Mouse (Mus musculus) embryo, embryonic 9.5 days (tissue): Measurements from ENCODE around the gene Arpp21.
A peak's percentile ranks its signal among the peaks of the same experiment; 100 is the strongest.

Experiments
- DNase-seq: peaks from one replicate; pipeline ENCODE4 v3.0.0-alpha.2; 2017; ENCODE audit errors: extremely low spot score

Gene Arpp21

DNA sequence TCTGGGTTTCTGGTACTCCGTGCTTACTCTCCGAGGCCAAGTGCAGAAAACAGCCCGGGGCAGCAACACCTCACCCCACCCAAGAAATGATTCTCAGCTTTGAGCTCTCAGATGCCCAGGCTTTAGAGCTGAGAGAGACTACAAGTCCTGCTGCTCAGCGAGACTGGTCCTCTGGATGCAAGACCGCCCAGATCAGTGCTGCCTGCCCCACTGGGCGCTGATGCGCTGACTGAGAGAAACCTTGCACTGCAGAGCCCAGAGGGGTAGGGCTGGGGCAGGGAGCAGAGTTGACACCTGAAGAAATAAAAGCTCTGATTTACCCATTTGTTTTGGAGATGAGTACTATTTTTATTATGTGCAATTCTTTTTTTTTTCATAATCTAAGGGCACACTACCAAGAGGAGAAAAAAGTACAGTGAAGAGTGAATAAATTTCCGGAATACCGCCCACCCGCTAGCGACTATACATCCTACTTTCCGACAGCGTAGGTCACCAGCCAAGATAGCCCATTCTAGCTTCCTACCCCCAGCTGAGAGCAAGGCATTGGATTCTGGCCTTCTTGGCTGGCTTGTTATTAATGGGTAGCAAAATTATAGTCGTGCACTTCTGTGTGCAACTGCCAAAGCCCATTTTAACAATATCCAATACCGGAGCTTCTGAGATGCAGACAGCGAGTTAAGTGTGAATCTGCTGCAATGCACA is at the start of gene Arpp21:
TSS of gene Arpp21 (minus strand) at position 243 of the 702 bp plus-strand sequence.
- no peak for DNase-seq

DNA sequence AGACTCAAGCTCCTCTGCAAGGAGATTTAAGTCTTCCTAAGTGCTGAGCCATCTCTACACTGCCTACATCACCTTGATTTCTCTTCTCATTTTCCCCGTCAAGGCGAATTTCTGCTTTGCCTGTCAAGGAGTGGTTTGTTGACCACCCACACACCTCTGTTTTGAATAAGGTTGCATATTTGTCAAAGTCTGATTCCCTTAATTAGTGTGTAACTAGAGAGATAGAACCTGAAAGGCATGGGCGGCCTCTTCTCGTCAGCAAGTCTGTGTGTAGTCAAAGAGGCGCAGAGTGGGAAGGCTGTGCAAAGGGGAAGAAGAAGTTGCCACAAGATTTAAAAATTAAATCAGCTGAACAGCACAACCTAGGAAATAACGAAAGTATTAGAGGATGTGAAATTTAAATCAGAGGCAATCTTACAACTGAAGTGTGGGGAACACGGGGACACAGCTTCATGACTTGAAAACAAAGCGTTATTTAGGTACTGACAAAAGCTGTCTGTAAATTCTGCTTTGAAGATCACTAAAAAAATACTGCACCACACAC is 36.8 kb upstream of the Arpp21 start:
- no peak for DNase-seq

DNA sequence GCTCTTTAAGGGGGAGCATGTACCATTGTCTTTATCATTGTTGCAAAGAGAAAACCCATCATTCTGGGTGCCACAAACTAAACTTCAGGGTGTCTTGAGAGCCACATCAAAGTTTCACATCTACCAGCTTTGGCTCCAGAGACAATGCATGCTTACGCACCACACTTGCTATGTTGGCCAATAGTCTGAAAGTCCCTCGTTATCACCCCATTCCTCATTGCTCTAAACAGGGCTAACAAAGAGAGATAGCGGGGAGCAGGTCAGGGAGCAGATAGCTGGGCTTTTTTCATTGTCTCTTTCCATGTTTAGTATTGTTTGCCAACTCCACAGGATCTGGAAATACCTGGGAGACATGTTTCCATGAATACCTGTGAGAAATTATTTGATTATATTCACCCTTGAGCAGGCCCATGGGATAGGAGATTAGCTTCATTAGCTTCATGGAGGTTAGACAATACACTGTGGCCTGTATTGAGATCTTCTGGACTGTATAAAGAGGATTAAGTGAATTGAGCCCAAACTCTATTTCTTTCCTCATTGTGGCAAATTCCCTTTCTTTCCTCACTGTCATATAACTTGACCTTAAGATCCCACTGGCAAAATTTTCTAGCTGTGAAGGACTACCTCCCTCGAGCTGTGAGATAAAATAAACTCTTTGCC is 29.4 kb upstream of the Arpp21 start:
- no peak for DNase-seq

DNA sequence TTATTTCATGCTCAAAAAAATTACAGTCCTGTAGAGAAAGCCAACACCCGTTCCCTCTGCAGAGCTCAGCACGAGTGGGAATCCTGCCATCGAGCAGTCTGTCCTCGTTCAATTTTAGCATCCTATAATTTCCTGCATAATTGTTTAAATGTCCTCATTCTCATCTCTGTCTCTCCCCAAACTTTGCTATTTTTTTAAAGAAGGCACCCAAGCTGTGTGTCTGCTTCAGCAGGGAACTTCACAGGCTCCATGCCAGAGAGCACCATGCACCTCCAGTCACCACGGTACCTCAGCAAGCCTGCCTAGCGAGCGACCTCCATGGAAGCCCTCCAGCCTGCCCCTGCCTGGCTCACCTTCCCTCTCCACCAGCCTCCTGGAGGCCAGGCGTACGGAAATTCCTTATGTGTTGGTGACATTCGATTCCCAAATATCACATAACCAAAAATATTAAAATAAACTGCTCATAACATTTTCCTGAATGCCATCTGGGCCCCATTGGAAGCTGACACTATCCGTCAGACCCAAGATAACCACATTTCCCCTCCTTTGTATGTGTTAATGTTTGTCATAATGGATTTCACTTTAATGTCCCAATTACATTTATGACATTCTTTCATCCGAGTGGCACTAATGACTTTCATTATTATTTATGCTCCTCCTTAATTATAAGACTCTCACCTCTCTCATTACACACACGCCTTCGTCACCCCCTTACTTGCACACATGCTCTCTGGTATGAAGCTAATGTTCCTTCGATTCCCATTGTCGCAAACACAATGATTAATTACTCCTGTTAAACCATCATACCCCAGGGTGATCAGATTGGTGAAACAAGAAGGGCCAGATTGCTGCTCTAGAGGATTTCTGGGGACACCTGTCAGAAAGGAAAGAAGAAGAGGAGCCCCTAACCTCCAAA is 26.5 kb upstream of the Arpp21 start:
- no peak for DNase-seq

DNA sequence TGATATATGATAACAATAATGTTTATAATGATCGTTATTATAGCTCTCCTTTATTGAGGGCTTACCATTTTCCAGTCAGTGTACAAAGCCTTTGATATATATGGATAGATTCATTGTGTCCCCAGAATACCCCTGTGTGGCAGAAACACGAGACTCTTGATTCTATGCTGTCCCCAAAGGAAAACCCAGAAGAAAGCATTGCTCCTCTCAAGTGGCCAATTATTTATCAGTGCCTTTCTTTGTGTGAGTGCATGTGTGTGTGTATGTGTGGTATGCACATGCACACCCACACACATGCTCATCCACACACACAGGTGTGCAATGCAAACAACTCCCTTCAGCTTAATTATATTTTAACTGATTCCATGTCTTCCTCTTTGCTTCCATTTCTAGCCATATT is 25.8 kb upstream of the Arpp21 start:
- no peak for DNase-seq

DNA sequence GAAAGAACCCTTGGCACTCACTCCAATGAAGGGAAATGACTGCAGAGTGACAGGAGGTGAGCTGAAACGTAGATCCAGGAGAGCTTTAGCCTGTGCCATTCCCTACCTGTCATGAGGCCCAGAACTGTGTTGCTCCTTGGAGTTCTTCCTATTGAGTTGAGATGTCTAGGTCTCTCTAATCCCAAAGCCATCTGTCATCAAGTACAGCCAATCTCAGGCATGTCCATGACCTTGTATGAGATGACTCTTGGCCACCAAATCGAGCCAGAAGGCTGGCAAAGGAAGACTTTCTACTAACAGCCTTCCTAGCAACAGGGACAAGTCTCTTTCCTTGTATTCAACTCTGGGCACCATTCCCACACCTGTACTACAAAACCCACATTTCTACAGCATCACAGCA is 25.0 kb upstream of the Arpp21 start:
- no peak for DNase-seq

DNA sequence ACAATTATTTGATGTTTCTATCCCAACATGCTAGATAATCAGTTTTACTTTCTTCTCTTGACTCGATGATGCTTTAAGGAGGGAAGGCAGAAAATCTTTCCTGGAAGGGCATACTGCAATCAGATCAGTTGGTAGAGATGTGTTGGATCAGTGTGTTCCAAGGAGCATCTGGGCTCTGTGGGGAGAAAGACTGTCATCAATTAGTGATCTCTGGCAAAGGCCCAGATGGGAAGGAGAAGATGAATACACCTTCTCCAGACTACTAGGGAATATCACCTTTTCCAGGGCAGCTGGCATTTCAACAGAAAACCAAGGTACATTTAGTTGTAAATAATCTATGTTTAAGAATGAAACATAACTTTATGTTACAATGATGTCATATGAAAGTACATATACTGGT is 22.8 kb upstream of the Arpp21 start:
- no peak for DNase-seq

DNA sequence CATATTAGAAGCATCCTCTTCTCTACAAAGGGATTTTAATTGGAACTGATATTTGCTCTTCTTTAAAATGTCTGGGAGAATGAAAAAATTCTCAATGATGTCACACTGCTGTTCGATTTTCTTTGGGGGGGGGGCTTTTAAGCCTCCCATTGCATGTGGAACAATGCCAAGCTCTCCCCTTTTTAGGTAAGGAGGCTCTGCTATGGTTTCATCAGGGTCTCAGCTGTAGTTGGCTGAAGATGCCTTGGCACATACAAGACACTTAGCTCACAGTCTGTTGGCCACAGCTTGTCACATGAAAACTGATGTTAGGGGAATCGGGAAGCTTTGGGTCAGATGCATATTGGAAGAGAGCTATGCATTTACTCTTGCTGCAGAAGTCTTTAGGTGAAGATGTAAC is 20.2 kb upstream of the Arpp21 start:
- DNase-seq = no peak

DNA sequence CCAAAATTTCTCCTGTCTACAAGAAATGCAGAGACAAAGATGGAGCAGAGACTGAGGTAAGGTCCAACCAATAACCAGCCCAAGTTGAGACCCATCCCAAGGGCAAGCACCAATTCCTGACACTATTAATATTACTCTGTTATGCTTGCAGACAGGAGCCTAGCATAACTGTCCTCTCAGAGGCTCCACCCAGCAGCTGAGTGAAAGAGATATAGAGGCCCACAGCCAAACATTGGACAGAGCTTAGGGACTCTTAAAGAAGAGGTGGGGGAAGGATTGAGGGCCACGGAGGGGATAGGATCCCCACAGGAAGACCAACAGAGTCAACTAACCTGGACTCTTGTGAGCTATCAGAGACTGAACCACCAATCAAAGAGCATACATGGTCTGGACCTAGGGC is 18.0 kb upstream of the Arpp21 start:
- no peak for DNase-seq

DNA sequence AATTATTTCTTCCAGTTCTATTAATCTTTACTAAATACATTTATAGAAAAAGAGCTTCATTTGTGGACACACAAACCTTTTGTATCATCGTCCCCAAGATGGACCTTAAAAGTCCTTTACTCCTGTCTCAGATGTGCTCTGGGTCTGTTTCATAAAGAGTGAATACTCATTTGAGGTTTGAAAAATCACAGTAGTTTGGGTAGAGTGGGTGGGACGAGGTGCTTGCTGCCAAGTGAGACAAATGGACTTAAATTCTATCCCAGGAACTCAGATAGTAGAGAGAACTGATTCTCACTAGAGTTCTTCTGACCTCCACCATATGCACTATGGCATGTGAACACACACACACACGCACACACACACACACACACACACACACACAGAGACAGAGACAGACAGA is 16.1 kb upstream of the Arpp21 start:
- DNase-seq = no peak

DNA sequence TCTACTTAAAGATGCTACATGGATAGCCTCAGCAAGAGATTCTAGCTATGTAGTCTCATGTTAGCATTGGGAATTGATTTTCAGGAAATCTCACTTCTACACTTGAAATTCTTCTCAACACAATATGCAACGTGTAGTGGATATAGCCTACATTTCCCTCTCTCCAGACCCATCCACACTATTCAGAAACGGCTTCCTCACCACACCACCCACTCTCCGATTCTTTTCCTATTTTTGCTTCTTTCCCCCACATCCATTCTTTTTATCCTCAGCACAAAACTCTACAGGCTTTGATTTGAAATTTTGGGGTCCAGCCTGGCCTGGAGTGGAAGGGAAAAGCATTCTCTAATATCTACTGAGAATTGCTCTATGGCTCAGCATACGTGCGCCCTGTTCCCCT is 15.6 kb upstream of the Arpp21 start:
- DNase-seq = no peak

DNA sequence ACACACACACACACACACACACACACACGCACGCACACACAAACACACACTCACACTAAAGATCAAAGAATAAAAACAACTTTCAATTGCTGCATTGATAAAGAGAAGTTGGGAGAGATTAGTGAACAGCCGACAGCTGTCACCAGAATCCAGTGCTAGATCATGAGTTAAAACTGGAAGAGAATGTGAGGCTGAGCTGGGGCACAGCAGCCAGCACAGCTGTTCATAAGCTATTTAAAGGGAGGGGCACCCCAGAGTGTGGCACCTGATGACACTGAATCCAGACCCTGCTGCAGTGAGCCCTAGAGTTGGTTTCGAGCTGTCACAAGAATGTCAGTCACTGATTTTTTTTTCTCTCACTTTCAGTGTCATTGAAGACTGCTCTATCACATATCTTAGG is 14.0 kb upstream of the Arpp21 start:
- no peak for DNase-seq

DNA sequence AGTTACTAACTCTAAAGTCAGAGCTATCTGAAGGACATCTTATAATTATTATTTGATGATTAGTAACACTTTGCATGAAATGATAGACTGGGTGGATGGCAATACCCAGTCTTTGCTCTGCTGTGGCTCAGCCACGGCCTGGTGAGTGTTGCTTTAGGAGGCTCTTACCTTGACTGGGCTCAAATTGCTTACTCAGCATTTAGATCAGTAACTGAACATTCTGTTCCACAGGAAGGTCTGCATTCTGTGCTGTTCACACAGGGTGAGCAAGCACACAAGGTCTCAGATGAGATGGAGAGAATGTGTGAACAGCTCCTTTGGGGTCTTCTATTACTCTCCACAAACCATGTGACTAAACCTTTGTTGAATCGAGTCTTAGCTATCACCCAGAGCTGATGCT is 11.4 kb upstream of the Arpp21 start:
- no peak for DNase-seq

DNA sequence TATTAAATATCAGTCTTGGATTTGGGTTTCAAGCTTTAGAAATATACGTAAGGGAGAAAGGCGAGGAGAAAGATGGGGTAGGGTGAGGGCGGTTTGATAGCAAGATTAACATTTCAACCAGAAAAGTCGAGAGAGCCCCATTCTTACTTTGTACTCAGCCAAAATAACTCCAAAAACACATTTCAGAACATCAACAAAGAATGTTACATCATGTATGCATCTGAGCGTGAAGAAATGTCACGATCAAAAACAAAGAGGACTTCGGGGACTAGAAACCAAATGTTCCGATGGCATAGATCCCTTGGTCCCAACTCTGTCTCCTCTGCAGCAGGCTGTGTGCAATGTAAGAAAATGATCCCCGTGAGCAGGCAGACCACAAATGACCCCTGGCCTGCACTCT is 2.4 kb upstream of the Arpp21 start:
- DNase-seq = no peak

DNA sequence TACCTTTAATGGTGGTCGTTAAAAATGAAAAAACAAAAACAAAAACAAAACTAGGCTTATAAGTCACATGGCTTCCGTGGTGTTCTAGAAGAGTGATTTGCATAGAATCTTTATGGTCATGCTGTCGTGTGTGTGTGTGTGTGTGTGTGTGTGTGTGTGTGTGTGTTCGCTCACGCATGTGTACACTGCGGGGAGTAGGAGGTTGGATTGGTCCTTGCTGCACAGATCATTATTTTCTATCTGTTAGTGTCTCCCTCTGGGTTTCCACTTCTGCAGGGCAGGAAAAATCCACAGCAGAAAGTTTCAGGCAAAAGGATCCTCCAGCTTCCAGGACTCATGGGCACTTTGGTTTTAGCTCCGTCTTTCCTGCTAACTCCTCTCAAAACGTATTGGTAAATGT is 813 bp upstream of the Arpp21 start:
- no peak for DNase-seq

DNA sequence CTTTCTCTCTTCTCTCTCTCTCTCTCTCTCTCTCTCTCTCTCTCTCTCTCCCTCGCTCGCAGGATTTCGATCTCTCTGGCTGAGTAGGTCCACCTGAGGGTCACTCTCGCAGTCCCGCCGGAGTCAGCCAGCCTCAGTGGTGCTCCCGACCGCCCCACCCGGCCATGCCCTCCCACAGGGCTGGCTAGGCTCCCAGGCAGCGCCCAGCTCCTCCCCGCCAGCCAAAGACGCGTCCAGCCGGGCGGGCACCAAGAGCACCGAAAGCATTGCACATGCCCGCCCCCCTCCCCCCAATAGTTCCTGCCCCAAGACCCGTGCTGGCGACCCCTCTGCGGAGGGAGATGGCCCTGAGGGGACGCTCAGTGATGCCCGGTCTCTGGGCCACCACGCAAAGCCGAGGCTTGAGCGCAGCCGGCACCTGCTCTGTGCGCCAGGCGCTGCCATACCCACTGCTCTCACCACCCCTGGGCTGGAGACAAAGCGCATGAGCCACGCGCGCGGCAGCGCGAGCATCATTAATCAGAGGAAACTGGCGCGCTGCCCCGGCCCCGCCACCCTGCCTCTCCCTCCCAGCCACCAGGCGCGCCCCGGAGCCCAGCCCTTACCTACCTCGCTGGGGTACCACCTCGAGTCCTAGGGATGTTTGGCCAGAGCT is 570 bp downstream of the Arpp21 start:
- peak; percentile 42 for DNase-seq

DNA sequence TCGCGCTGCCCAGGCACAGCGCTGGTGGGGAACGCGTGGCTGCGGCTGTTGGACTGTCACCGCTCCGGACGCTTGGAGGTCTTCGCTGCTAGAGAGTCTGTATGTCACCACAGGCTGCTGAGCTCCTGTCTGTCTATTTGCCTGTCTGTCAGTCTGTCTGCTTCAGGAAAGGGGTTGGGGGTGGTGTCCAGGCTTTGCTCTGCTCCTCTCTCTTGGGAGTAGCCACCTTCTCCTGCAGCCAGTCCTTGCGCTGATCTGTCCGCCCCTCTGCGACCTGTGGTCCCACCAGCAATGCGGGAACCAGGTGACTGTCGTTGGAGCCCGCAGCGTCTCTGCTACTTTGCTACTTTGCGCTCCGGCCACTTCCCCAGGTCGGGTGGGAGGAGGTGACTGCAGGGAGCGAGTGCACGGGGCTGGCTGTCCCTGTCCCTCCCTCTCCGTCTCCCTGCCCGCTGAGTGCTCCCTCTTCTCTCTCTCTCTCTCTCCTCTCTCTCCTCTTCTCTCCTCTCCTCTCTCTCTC is 1.2 kb downstream of the Arpp21 start:
- DNase-seq = peak; percentile 61

DNA sequence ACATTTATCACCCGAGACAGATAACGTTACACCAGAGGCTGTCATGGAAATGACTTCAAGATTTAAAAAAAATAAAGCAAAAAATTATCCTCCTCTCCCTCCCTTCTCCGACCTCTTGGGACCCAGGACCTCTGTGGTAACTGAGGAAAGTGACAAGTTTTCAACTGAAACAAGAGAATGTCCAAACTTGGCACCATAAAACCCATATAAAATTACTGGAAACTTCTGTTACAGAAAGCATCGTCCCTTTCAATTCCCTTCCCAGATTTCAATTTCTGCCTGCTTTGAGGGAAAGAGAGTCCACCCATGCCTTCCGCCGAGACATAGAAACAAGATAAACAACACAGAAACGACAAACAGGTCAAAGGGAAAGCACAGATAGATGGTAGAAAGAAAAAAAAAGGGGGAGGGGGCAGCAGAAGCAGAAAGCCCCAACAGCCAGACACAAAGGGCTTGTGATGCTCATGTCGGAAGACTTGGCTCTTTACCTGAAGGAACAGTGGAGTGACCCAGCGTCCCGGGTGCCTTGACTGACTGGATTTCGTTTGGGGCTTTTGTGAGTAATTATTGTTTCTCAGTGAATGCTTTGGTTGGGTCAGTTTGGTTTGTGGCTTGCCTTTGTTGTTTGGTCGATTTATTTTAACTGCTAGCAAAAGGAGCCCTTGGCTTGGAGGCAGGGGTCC is 1.8 kb downstream of the Arpp21 start:
- DNase-seq = no peak

DNA sequence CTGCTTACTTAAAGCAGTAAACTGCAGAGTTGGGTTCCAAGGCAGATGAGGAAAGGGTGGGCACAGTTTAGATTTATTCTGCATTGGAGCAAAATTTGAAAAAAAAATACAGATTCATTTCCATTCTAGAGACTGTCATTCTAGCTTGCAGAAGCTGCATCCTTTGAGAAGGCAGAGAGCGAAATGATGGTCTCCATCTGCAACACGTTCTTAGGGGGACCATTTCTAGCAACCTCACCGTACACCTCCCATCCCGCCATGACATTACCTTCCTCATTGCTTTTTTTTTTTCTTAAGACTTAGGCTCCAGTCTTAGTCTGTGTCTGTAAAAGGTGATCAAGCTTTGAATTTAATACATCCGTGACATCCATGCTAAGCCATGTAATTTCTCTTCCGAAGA is 2.4 kb downstream of the Arpp21 start:
- DNase-seq = no peak

DNA sequence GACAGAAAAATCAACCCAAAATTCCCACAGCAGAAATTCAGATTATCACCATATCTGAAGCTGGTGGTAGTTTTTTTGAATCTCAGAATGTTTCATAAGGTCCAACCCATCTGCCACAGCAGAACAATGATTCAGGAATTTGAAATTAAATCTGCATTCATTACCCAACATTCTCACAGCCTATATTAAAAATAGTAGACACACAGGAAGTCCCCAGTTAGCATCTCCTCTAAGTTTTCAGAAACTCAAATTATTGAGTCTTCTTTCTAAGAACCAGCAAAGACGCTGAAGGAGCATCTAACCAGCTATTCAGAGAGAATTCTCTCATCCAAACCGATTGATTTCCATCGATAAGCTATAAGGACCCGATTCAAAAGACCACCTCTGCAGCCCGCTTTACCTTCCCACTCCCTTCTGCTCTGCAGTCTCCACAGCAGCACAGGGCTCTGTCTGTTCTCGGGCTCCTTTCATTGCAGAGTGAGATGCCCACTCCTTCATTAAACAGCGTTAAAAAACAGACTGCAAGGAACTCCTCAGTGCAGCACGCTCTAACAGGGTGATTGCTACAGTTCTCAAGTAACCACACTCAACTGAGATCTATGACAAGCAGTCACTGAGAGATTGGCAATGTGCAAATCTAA is 3.7 kb downstream of the Arpp21 start:
- no peak for DNase-seq

DNA sequence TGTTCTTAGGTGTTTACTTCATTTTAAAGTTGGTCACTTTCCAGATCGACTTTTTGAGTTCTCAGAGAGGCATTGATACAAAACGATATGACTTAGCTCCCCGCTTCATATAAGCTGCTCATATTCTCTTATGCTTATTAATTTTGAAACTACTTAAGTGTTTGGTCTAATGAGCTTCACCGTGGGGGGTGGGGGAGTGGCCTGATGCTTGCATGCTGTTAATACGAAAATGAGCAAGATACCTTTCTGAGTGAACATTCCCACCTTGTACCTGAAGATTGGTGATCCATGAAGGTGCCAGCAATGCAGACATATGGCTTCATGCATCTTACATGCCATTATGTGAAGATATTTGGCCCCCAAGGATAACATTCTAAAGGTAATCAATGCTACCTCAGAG is 4.4 kb downstream of the Arpp21 start:
- no peak for DNase-seq
